Mouse (Mus musculus) large intestine, adult 2 months (tissue): ENCODE results near the gene Gm20661. TPM values are rescaled to one million over a fixed set of nuclear protein-coding genes. Genes with fewer than 3 reads are reported as not detected.

Experiments
- DNase-seq: peaks from one replicate; pipeline ENCODE4 v3.0.0-alpha.2; 2012; ENCODE audit warnings: low read depth, low spot score
- WGBS: fragments of 180-500 bp; shearing (Covaris S2); methylation state at CpG from one replicate; pipeline ENCODE4 v1.1.7; 2018; 5-methylcytosine and 5-hydroxymethylcytosine counted together
- polyA plus RNA-seq: library from polyadenylated mRNA; depleted of rRNA; stranded (reverse); fragments of >200 nt; gene quantifications from 2 replicates; pipeline ENCODE4 v1.2.3, GENCODE M21; 2012; rRNA removed

The Gm20661 gene
- 0.14 TPM in 1 of 2 replicates, not detected in the other for polyA plus RNA-seq

GRCm38 (mm10) chr9:107982681-107983346 is at the start of gene Gm20661:
Gene Gm20661 (plus strand): TSS chr9:107983058.
- WGBS: 64% methylated on average over 14 of the region's 14 CpGs

GRCm38 (mm10) chr9:107934146-107934545 is 48.7 kb upstream of the Gm20661 start:
- no peak for DNase-seq
- WGBS: 85% methylated on average over 11 of the region's 11 CpGs

More at GRCm38 (mm10) chr9:107982681-107983346, at the start of gene Gm20661:
- DNase-seq: no peak

- WGBS: 30% methylated on average over 3 of the region's 3 CpGs
- DNase-seq: no peak
Observed at GRCm38 (mm10) chr9:107935374-107935773, 47.5 kb upstream of the Gm20661 start, which contains the start of gene Camkv. Gene Camkv (plus strand): TSS chr9:107935674.

GRCm38 (mm10) chr9:107935790-107936214 is 47.1 kb upstream of the Gm20661 start:
- 2% methylated on average over 41 of the region's 41 CpGs for WGBS
- DNase-seq: no peak

GRCm38 (mm10) chr9:107936215-107936822 is 46.5 kb upstream of the Gm20661 start:
- WGBS: 15% methylated on average over 29 of the region's 29 CpGs
- no peak for DNase-seq

GRCm38 (mm10) chr9:107936831-107937230 is 46.0 kb upstream of the Gm20661 start:
- WGBS: 60% methylated on average over 3 of the region's 3 CpGs
- no peak for DNase-seq

GRCm38 (mm10) chr9:107947241-107948194 is 35.3 kb upstream of the Gm20661 start:
- 80% methylated on average over 31 of the region's 31 CpGs for WGBS
- no peak for DNase-seq

- no peak for DNase-seq
- WGBS: 74% methylated on average over 13 of the region's 13 CpGs
Observed at GRCm38 (mm10) chr9:107949184-107949921, 33.5 kb upstream of the Gm20661 start.

- WGBS: 88% methylated on average over 10 of the region's 10 CpGs
- no peak for DNase-seq
Observed at GRCm38 (mm10) chr9:107949922-107950235, 33.0 kb upstream of the Gm20661 start, which contains the start of gene Traip. Gene Traip (plus strand): TSS chr9:107950136.

- 12% methylated on average over 45 of the region's 45 CpGs for WGBS
- DNase-seq: peak; percentile 66
Observed at GRCm38 (mm10) chr9:107950460-107951355, 32.1 kb upstream of the Gm20661 start.

- DNase-seq: no peak
- WGBS: 70% methylated on average over 6 of the region's 6 CpGs
Observed at GRCm38 (mm10) chr9:107955613-107956289, 27.1 kb upstream of the Gm20661 start.

GRCm38 (mm10) chr9:107957141-107957540 is 25.7 kb upstream of the Gm20661 start:
- WGBS: 65% methylated on average over 6 of the region's 6 CpGs
- no peak for DNase-seq

- 75% methylated on average over 6 of the region's 6 CpGs for WGBS
- no peak for DNase-seq
Observed at GRCm38 (mm10) chr9:107959896-107960295, 23.0 kb upstream of the Gm20661 start.

- WGBS: 82% methylated on average over 4 of the region's 4 CpGs
- DNase-seq: no peak
Observed at GRCm38 (mm10) chr9:107960928-107961327, 21.9 kb upstream of the Gm20661 start.

- DNase-seq: no peak
- WGBS: 90% methylated on average over 10 of the region's 10 CpGs
Observed at GRCm38 (mm10) chr9:107961351-107961762, 21.5 kb upstream of the Gm20661 start.

- WGBS: 61% methylated on average over 5 of the region's 5 CpGs
- no peak for DNase-seq
Observed at GRCm38 (mm10) chr9:107961881-107962280, 21.0 kb upstream of the Gm20661 start.

GRCm38 (mm10) chr9:107962916-107963315 is 19.9 kb upstream of the Gm20661 start:
- 97% methylated on average over 9 of the region's 9 CpGs for WGBS
- DNase-seq: no peak

GRCm38 (mm10) chr9:107963700-107964099 is 19.2 kb upstream of the Gm20661 start:
- 17% methylated on average over 5 of the region's 5 CpGs for WGBS
- peak; percentile 69 for DNase-seq
